Mouse (Mus musculus) heart, embryonic 16.5 days (tissue): Measurements from ENCODE around the gene Nup188. TPM values are rescaled to one million over a fixed set of nuclear protein-coding genes. Genes with fewer than 3 reads are reported as not detected.

ENCODE experiments used
- ATAC-seq: fragments of 200-750 bp; cut with Nextera tagmentation; replicated peaks from 2 replicates; pipeline ENCODE4 v1.8.0; 2017; ENCODE audit warnings: moderate number of reproducible peaks; ENCODE audit not compliant: insufficient read depth, low FRiP score; ENCODE audit errors: extremely low read depth
- H3K27ac ChIP-seq: fragments of 300-500 bp; sonication (generic); 2 replicates; pipeline ENCODE4 v1.5.1; 2014; ENCODE audit warnings: mild to moderate bottlenecking, low read length, control low read depth, moderate library complexity
- H3K27me3 ChIP-seq: fragments of 300-500 bp; sonication (generic); 2 replicates; pipeline ENCODE4 v1.6.1; 2014; ENCODE audit warnings: low read length, mixed read lengths; ENCODE audit not compliant: control insufficient read depth, insufficient read depth
- H3K36me3 ChIP-seq: fragments of 300-500 bp; sonication (generic); 2 replicates; pipeline ENCODE4 v1.6.1; 2014; ENCODE audit not compliant: control insufficient read depth, insufficient read depth
- H3K4me1 ChIP-seq: fragments of 300-500 bp; sonication (generic); 2 replicates; pipeline ENCODE4 v1.6.1; 2014; ENCODE audit warnings: low read length, mixed read lengths; ENCODE audit not compliant: control insufficient read depth, insufficient read depth
- H3K4me2 ChIP-seq: fragments of 300-500 bp; sonication (generic); 2 replicates; pipeline ENCODE4 v1.6.1; 2014; ENCODE audit warnings: low read depth, mild to moderate bottlenecking, control low read depth, low read length
- H3K4me3 ChIP-seq: fragments of 300-500 bp; sonication (generic); 2 replicates; pipeline ENCODE4 v1.5.1; 2014; ENCODE audit warnings: mild to moderate bottlenecking, control low read depth, low read length
- H3K9ac ChIP-seq: fragments of 300-500 bp; sonication (generic); 2 replicates; pipeline ENCODE4 v1.6.1; 2014; ENCODE audit warnings: low read length, control low read depth
- H3K9me3 ChIP-seq: fragments of 300-500 bp; sonication (generic); replicated peaks from 2 replicates; pipeline ENCODE4 v1.6.1; 2016; ENCODE audit warnings: low read length; ENCODE audit not compliant: control insufficient read depth
- WGBS: fragments of 180-500 bp; shearing (Covaris S2); extraction: QIAGEN DNeasy Blood & Tissue Kit; methylation state at CpG from one replicate; pipeline ENCODE4 v1.1.7; 2014; 5-methylcytosine and 5-hydroxymethylcytosine counted together
- polyA plus RNA-seq: library from polyadenylated mRNA; unstranded; fragments of >200 nt; fragmentation: Nextera tagmentation; extraction: Ambion mirVana; gene quantifications from 2 replicates; pipeline ENCODE4 v1.2.1, GENCODE M21; 2015

Nup188 gene
- polyA plus RNA-seq, 1 experiment from 2014 or later, result 23.6 TPM

DNA sequence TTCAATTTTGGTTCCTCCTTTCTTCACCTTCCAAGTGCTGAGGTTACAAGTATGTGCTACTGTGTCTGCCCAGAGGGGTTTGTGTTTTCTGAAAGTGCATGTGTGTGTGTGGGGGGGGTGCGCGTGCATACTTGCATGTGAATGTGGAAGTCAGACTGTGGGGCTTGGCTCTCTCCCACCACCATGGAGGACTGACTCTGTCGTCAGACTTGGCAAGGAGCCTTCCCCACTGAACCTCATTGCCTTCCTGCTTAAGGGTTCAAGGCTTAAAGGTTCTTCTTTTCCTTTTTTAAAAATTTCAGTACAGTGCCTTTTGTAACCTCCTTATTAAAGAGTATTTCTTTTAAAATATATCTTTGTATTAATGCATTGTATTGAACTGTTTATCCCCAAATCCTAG lies 42.6 kb downstream of the Nup188 start:
- Histone ChIP-seq H3K36me3 (peaks cover 55% of the 10 kb centered on the region), H3K9me3 (no peaks in the 10 kb centered on the region), H3K9ac (no peak overlapping the region), H3K27ac (no peak overlapping the region), H3K27me3 (no peaks in the 10 kb centered on the region), H3K4me2 (no peak overlapping the region), H3K4me1 (no peaks in the 10 kb centered on the region), H3K4me3 (no peak overlapping the region)
- 84% methylated on average over 3 of the region's 3 CpGs for WGBS
- no peak for ATAC-seq

DNA sequence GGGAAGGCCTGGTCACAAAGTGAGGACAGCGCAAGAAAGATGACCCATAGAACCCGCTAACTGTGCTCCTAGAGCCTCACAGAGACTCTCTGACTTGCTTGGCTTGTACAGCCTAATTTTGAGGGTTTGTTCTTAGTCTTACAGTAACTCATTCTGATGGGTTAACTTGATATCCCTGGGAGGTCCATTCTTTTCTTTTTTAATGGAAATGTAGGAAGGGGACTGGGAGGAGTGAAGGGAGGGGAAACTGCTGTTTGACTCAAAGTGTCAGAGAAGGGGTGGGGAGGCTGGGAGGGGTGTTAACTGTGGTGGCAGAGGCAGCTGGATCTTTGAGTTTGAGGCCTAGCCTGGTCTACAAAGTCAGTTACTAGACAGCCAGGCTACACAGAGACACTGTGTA lies 49.1 kb downstream of the Nup188 start:
- no peak for ATAC-seq
- Histone ChIP-seq H3K27me3 (no peaks in the 10 kb centered on the region), H3K4me3 (no peak overlapping the region), H3K27ac (no peak overlapping the region), H3K36me3 (peaks cover 45% of the 10 kb centered on the region), H3K4me1 (no peaks in the 10 kb centered on the region), H3K9me3 (no peaks in the 10 kb centered on the region), H3K9ac (no peak overlapping the region), H3K4me2 (no peak overlapping the region)
- 96% methylated on average over 2 of the region's 2 CpGs for WGBS

DNA sequence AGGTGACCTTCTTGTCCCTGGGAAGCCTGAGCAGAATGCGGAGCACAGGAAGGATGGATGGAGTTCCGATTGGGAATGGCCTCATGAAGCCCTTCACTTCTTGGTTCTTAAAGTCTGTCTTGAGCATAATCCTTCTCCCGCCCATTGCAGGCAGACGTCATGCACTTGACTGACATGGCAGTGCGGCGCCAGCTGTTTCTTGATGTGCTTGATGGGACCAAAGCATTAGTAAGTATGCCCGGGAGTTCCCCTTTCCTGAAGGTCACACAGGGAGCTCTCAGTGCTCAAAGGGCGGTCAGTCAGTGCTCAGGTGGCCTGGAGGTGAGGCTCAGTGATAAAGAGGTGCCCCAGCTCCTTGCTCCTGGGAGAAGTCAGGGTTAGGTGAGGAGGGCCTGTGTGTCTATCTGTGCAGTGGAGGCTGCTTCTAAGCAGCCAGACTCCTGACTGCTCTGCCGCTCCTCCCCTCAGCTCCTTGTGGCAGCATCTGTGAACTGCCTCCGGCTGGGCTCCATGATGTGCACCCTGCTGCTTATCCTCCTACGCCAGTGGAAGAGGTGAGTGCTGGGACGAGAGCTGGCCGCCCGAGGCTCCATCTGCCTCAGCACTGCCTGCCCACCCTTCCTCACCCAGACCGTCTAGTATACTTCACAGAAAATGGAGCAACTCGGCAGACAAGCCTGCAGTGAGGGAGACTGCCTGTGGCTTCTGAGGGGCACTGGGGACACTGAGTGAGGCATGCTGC lies 50.1 kb downstream of the Nup188 start:
- no peak overlapping the region for H3K9ac ChIP-seq
- H3K4me3 ChIP-seq, result no peak overlapping the region
- H3K27ac ChIP-seq, result no peak overlapping the region
- ATAC-seq, result no peak
- no peak overlapping the region for H3K4me2 ChIP-seq
- 80% methylated on average over 16 of the region's 16 CpGs for WGBS
- no peaks in the 10 kb centered on the region for H3K4me1 ChIP-seq
- no peaks in the 10 kb centered on the region for H3K27me3 ChIP-seq
- H3K9me3 ChIP-seq, result no peaks in the 10 kb centered on the region
- peaks cover 45% of the 10 kb centered on the region for H3K36me3 ChIP-seq

DNA sequence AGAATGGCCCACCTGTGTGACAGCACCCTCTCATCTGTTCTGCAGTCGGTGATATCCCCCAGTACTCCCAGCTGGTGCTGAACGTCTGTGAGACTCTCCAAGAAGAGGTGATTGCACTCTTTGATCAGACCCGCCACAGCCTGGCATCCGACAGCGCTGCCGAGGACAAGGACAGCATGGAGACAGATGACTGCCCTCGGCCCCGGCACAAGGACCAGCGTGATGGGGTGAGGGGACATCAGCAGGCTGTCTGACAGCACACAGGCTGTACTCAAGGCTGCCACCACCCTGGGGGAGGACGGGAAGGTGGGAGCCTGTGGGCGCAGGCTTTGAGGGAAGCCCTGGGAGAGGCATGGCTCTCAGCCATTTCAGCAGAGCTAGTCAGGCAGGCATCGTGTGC lies 51.0 kb downstream of the Nup188 start:
- 0 out of 2 replicates have a peak, but pooled peaks have one; percentile 11 for ATAC-seq
- Histone ChIP-seq H3K4me2 (no peak overlapping the region), H3K4me3 (no peak overlapping the region), H3K9me3 (no peaks in the 10 kb centered on the region), H3K36me3 (peaks cover 49% of the 10 kb centered on the region), H3K27ac (no peak overlapping the region), H3K4me1 (no peaks in the 10 kb centered on the region), H3K27me3 (no peaks in the 10 kb centered on the region), H3K9ac (no peak overlapping the region)
- 65% methylated on average over 12 of the region's 12 CpGs for WGBS

DNA sequence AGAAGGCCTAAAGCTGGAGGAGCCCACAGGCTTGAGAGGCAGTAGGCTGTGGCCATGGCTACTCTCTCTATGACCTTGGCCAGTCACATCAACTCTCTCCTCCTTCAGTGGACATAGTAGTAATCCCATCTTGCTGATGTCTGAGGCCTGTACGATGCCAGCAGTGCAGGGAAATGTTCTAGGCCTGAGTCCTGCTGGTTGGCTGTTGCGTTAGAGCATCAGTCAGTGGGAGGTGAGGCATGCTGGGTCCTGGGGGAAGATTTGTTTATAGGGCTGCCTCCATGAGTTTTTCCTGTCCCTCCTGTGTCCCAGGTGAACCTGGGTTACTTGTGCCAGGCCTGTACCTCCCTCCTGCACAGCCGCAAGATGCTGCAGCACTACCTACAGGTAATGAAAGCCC lies 55.9 kb downstream of the Nup188 start:
- 84% methylated on average over 3 of the region's 3 CpGs for WGBS
- Histone ChIP-seq H3K27me3 (no peaks in the 10 kb centered on the region), H3K36me3 (peaks cover 55% of the 10 kb centered on the region), H3K9ac (no peak overlapping the region), H3K4me2 (no peak overlapping the region), H3K27ac (no peak overlapping the region), H3K4me3 (no peak overlapping the region), H3K4me1 (peaks cover 15% of the 10 kb centered on the region), H3K9me3 (no peaks in the 10 kb centered on the region)
- ATAC-seq, result no peak

DNA sequence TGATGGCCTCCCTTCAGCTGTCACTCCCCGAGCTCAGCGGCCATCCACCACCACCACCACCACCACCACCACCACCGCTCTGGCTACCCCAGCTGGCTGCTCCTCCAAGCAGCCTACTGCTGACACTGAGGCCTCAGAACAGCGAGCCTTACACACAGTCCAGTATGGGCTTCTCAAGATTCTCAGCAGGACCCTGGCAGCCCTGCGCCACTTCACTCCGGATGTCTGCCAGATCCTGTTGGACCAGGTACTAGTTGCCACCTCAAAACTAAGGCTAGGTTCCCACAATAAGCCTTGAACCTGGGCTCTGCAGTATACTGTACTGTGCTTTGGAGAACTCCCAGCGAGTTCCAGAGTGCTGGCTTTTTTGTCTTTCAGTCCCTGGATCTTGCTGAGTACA lies 56.3 kb downstream of the Nup188 start:
- Histone ChIP-seq H3K9ac (no peak overlapping the region), H3K27ac (no peak overlapping the region), H3K4me2 (no peak overlapping the region), H3K27me3 (no peaks in the 10 kb centered on the region), H3K9me3 (no peaks in the 10 kb centered on the region), H3K36me3 (peaks cover 55% of the 10 kb centered on the region), H3K4me1 (peaks cover 15% of the 10 kb centered on the region), H3K4me3 (no peak overlapping the region)
- ATAC-seq, result no peak
- WGBS, result 91% methylated on average over 7 of the region's 7 CpGs

DNA sequence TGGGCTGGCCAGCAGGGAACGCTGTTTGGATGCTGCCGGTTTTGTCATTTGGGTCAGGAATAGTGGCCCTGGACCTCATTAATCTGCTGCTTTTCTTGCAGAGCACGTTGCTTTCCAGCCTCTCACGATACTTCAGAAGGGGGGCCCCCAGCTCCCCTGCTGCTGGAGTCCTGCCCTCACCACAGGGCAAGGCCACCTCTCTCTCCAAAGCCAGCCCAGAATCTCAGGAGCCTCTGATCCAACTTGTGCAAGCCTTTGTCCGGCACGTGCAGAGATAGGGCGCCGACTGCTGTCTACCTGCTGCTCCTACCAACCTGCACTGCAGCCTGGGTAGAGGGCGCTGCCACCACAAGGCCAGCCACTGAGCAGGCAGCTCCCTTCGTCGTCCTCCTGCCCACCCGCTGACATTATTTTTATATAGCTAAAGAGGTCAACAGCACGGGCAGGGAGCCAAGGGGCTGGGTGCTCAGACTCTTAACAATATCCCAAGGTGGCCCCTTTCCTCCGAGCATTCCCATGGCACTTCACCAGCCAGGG lies 57.5 kb downstream of the Nup188 start:
- 41% methylated on average over 14 of the region's 14 CpGs for WGBS
- Histone ChIP-seq H3K4me3 (no peak overlapping the region), H3K27me3 (no peaks in the 10 kb centered on the region), H3K9ac (peak overlapping the region; percentile 19; the same call in 1 of the 2 replicates), H3K9me3 (no peaks in the 10 kb centered on the region), H3K4me1 (peaks cover 15% of the 10 kb centered on the region), H3K27ac (peak overlapping the region; percentile 88), H3K4me2 (peak overlapping the region; percentile 23; the same call in 1 of the 2 replicates), H3K36me3 (peaks cover 65% of the 10 kb centered on the region)
- ATAC-seq, result peak; percentile 74

DNA sequence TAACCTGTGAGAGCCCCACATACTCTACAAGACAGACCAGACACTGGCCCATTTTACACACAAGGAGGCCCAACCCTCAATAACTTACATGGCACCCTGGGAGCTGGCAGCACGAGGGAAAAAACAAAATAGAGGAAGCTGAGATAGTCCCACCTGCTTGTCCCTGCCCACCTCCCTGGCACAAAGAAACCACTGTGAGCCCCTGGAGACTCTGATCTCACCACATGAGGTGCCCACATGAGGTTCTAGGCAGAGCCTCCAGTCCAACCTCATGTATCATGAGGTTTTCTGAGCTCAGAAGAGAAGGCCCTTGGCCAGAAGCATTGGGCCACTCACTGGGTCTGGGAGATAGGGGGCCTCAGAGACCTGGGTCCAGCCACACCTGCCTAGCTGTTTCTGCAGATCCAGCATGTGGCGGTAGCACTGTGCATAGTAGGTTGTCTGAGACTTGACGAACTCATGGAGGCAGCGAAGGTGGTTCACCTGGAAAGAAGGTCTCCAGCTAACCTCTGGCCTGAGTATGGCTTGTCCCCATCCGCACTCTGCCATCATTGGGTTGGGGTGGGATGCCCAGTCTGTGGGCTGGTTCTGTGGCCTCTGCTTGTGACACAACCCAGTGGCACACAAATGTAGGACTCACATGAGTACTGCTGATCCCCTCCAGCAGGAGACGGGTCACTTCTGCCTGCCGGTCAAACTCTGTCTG lies 59.9 kb downstream of the Nup188 start:
- H3K27me3 ChIP-seq, result no peaks in the 10 kb centered on the region
- H3K36me3 ChIP-seq, result peaks cover 71% of the 10 kb centered on the region
- WGBS, result 86% methylated on average over 7 of the region's 7 CpGs
- H3K9me3 ChIP-seq, result no peaks in the 10 kb centered on the region
- H3K9ac ChIP-seq, result no peak overlapping the region
- H3K4me2 ChIP-seq, result no peak overlapping the region
- no peak overlapping the region for H3K27ac ChIP-seq
- H3K4me3 ChIP-seq, result no peak overlapping the region
- H3K4me1 ChIP-seq, result peaks cover 15% of the 10 kb centered on the region
- no peak for ATAC-seq

DNA sequence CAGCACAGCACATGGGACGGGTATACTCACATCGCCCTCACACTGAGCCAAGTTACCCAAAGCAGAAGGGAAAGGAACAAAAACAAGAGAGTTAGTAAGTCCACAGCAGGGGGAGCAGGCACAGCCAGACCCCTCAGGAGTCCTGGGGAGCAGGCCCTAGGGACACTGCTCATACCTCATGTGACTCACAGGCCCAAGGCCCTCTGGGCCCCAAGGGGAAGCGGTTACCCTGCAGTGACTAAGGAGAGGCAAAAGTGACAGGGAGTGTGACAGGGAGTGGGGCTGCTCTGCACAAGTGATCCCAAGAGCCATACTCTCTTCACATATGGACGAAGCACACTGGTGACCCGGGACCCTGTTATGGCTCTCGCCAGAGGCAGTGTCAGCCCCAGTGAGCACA lies 63.0 kb downstream of the Nup188 start:
- peaks cover 72% of the 10 kb centered on the region for H3K36me3 ChIP-seq
- no peaks in the 10 kb centered on the region for H3K27me3 ChIP-seq
- no peaks in the 10 kb centered on the region for H3K9me3 ChIP-seq
- H3K4me2 ChIP-seq, result no peak overlapping the region
- no peak overlapping the region for H3K27ac ChIP-seq
- ATAC-seq, result no peak
- WGBS, result 87% methylated on average over 6 of the region's 6 CpGs
- peaks cover 3% of the 10 kb centered on the region for H3K4me1 ChIP-seq
- no peak overlapping the region for H3K4me3 ChIP-seq
- H3K9ac ChIP-seq, result no peak overlapping the region
